Mouse (Mus musculus): ENCODE measurements at regions not wholly inside any gene's neighbourhood (a gene's known extent, or its start where the extent isn't known, plus 50 kb on each side); places are given as distances from the start of the nearest gene placed in this dataset.

DNA sequence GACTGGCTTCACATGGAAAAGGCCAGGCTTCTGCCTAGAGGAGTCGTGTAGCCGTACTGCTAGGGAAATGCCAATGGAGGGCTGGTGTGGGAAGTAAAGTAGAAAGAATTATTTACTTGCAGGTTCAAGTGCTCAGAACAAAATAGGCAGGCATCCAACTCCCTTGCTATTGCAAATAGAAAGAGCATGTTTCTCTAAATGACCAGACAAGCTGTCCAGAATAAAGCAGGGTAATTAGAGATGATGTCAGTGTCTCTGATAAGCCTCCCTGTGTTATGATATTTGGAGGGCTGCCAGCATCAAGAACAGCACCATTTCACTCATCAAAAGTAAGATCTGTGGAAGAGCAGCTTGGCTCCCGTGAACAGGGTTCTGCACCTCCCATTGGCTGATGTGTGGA lies 192.4 kb downstream of the Usp46 start:
- TF ChIP-seq POLR2A (IDR thresholded peaks at IDR 0.05; ENCODE audit: extremely low read depth, insufficient read depth, low read length), result no peak
- TF ChIP-seq CTCF (IDR thresholded peaks at IDR 0.05; ENCODE audit: extremely low read depth, insufficient read depth, low read length), result no peak
